Mouse (Mus musculus) kidney, adult 2 months (tissue): ENCODE measurements around the gene Ski.

ENCODE experiments used
- CTCF ChIP-seq: fragments of 200-500 bp; conservative IDR thresholded peaks from 2 replicates; pipeline ENCODE4 v1.5.1; 2011; ENCODE audit warnings: low read depth, mild to moderate bottlenecking, control low read depth, low read length, moderate library complexity, mixed read lengths; ENCODE audit not compliant: insufficient read depth, insufficient read length
- POLR2A ChIP-seq: fragments of 200-500 bp; IDR thresholded peaks from one replicate; pipeline ENCODE4 v1.6.1; 2011; ENCODE audit warnings: low read depth, low read length, control low read depth

DNA sequence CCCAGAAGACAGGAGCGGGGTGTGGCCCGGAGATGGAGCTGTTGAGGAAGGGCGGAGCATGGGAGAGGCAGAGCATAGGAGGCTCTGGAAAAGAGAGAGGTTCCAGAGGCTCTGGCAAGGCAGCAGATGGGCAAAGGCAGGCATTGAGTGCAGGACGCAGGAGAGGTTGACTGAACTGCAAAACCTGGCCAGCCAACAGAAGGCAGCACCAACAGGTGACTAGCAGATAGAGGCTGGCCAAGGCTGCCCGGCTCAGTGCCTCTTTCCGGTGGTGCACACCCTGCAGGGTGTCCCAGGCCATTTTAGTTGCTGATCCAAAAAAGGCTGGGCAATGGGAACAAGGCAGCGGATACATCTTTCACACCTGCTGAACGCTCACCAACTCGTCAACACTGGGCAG is 19.4 kb upstream of the Ski start:
- TF ChIP-seq CTCF = no peak
- TF ChIP-seq POLR2A = no peak
